Mouse (Mus musculus): Measurements from ENCODE around the gene Syne2. TPM values are rescaled to one million over a fixed set of nuclear protein-coding genes. Genes with fewer than 3 reads are reported as not detected.

The Syne2 gene
- total RNA-seq, 2 experiments from 2014 or later = 37.5 to 43.1 TPM

DNA sequence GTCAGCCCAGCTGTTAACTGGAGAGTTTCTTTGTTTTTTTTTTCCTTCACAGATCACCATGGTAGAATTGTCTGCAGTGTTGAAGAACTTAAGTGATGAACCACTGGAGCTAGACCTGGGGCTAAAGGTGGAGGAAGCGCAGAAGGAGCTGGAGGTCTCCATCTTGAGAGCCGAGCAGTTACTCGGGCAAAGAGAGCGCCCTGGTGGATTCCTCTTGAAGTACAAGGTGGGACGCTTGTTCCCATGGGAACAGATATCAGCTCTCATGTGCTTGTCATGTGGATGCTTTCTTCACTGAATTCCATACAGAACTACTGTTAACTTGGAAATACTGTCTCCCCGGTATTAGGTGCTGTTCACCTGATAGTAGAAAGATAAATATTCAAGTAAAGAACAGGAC lies 101.0 kb downstream of the Syne2 start:
- peak in 1 of 2 experiments; percentile 24 for DNase-seq (ENCODE audit: low spot score in 2 of 2)

- DNase-seq (ENCODE audit: low spot score in 2 of 2) = no peak
Measured at GRCm38 (mm10) chr12:75922900-75923299, 105.0 kb downstream of the Syne2 start.

GRCm38 (mm10) chr12:75924852-75925251 lies 106.9 kb downstream of the Syne2 start:
- no peak for DNase-seq (ENCODE audit: low spot score in 2 of 2)

DNA sequence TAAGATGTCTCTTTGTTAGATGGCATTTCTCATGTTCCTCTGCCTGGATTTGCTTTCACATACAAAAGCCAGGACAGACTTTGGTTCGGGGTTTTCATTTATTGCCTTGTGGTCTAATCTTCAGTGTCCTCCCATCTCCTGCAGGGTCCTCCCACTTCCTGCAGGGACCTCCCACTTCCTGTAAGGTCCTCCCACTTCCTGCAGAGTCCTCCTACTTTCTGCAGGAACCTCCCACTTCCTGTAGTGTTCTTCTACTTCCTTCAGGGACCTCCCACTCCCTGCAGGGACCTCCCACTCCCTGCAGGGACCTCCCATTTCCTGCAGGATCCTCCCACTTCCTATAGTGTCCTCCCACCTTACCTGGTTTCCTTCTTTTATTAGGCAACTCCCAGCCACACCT lies 109.7 kb downstream of the Syne2 start:
- no peak for DNase-seq (ENCODE audit: low spot score in 2 of 2)

DNA sequence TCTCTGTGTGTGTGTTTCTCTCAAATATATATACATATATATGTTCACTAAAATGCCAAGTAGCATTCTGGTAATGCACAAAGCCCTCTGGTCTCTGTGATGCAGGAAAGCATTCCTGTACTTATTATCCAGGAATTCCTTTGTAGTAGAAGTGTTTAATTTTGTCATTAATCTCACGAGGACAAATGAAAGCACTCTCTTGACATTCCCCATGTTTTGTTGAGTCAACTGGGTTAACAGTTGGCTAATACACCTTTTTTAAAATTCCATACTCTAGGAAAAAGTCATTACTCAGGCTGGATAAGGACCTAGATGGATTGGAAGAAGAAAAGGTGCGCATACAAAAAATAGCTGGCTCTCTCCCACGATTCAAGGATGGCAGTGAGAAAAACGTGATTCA lies 115.6 kb downstream of the Syne2 start:
- DNase-seq (ENCODE audit: low spot score in 2 of 2) = no peak

DNA sequence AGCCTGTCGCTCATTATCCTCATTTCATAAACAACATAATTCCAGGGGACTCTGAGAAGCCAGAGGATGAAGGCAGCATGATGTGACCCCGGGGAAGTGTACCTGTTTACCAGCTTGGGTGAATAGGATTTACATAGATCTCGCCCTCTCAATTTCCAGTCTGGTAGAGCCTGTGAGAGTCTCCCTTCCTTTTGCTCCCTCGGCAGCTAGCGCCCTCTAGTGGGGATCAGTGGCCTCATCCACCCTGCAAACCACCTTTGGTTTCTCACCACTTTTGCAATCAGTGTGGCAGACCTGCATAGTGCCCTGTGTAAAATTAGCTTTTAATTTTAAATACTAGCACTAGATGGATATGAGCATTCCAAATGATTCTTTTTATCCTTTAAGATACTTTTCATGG lies 133.4 kb downstream of the Syne2 start:
- DNase-seq (ENCODE audit: low spot score in 2 of 2) = peak; percentile 37 to 39

GRCm38 (mm10) chr12:75952011-75952410 lies 134.1 kb downstream of the Syne2 start:
- no peak for DNase-seq (ENCODE audit: low spot score in 2 of 2)

GRCm38 (mm10) chr12:75966441-75967195 lies 148.7 kb downstream of the Syne2 start:
- no peak for DNase-seq (ENCODE audit: low spot score in 2 of 2)

DNA sequence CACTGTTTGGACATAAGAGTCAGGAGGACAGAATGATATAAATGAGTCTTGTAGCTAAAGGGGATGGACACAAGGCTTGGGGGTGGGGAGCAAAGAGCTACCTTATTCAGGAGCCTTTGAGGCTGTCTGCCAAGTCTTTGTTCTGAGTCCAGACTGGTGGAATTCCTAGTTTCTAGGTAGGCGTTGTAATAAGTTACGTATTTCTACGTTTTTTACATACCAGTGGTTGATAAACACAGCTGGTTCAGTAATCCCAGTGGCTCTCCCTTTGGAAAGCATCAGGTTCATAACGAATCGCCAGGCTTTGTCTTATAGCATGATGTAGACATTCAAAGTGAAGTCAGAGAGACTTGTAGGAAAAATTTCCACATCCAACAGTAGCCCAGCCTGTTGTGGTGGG lies 161.1 kb downstream of the Syne2 start:
- no peak for DNase-seq (ENCODE audit: low spot score in 2 of 2)

GRCm38 (mm10) chr12:75983336-75983735 lies 165.4 kb downstream of the Syne2 start:
- no peak for DNase-seq (ENCODE audit: low spot score in 2 of 2)

- DNase-seq (ENCODE audit: low spot score in 2 of 2) = no peak
Measured at GRCm38 (mm10) chr12:75992226-75992858, 174.4 kb downstream of the Syne2 start.

DNA sequence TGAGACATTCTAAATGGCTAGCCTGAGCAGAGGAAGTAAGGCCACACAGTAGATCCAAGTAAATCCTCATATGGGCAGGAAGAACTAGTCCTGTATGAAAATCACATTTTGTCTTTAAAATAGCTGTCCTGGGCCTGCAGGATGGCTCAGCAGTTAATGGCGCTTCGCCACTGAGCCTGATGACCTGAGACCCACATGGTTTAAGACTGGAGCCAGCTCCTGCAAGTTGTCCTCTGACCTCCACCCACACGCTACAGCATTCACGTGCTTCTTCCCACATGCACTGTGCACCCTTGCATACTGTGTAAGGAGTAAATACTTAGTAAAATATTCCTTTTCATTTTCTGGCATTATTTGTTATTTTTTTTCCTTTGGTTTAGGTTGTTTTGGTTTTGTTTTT lies 175.0 kb downstream of the Syne2 start:
- DNase-seq (ENCODE audit: low spot score in 2 of 2) = no peak

DNA sequence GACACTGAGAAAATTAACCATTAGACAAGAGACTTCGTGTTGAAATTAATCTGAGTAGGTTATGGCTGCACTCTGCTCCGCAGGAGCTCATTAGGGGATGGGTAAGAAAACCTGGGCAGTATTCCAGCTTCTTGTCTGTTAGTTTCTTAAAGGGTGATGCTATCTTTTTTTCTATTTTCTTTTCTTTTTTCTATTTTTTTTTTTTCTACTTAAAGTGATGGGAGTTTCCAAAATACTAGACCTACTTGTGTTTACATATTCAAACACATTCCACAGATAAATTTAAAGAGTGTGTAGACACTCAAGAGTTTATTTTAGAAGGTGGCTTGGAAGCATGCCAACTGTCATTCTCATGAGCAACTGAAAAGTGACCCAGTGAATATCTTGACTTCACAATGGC lies 177.2 kb downstream of the Syne2 start:
- no peak for DNase-seq (ENCODE audit: low spot score in 2 of 2)

DNA sequence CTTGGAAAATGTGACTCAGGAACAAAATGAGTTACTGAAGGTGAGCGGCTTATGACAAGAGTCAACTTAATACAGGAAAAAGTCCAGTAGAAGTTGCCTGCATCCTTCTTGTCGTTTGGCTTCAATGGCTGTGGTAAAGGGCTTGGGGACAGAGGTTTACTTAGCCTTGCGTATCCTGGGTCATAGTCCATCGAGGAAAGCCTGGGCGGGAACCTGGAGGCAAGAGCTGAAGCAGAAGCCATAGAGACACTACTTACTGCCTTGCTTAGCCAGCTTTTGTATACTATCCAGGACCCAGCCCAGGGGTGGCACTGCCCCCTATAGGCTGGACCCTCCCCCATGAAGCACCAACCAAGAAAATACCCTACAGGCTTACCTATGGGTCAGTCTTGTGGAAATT lies 179.6 kb downstream of the Syne2 start:
- no peak for DNase-seq (ENCODE audit: low spot score in 2 of 2)

GRCm38 (mm10) chr12:75998416-75998815 lies 180.5 kb downstream of the Syne2 start:
- no peak for DNase-seq (ENCODE audit: low spot score in 2 of 2)

DNA sequence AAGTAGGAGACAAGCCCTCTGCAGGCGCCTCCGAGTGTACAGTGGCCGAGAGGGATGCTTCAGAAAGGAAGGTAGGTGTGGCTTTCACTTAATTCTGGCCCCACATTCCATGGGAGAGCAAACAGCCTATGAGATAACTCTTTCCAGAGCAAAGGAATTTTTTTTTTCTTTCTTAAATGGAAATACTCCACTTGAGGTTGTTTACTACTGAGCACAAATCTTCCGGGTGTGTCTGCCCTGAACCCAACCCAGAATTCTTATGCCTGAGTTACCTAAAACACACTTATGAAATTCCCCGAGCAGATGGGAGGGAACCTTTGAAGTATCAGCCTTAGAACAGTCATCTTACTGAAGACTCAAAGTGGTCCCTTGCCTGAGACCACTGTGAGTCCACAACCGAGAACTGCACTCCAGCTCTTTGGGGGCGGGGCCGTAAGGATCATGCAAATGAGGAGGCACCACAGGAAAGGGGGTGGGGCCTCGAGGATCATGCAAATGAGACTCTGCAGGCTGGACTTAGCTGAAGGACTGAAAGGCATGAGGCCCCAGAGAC lies 186.8 kb downstream of the Syne2 start:
- DNase-seq (ENCODE audit: low spot score in 2 of 2) = peak; percentile 30 to 62

DNA sequence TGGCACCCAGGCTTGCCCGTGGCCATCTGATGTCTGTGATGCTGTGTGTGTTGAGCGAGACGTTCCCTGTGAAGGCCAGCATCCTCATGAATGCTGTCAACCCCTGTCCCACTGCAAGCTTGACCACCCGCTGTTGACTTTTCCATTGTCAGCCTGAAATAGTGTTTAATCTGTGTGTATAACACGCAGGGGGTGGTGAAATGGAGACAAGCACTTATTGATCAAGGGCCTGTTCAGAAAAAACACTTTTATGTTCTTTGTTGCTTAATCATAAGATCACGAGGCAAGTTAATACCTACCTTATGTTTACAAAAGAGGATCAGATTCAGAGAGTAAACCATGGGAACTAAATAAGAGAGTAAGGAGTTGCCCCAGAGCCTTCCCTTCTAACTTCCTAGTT lies 191.1 kb downstream of the Syne2 start:
- no peak for DNase-seq (ENCODE audit: low spot score in 2 of 2)

- DNase-seq (ENCODE audit: low spot score in 2 of 2) = no peak
Measured at GRCm38 (mm10) chr12:76012789-76013188, 194.9 kb downstream of the Syne2 start.

GRCm38 (mm10) chr12:76013480-76013879 lies 195.5 kb downstream of the Syne2 start:
- DNase-seq (ENCODE audit: low spot score in 2 of 2) = no peak

GRCm38 (mm10) chr12:76015026-76015425 lies 197.1 kb downstream of the Syne2 start:
- no peak for DNase-seq (ENCODE audit: low spot score in 2 of 2)

DNA sequence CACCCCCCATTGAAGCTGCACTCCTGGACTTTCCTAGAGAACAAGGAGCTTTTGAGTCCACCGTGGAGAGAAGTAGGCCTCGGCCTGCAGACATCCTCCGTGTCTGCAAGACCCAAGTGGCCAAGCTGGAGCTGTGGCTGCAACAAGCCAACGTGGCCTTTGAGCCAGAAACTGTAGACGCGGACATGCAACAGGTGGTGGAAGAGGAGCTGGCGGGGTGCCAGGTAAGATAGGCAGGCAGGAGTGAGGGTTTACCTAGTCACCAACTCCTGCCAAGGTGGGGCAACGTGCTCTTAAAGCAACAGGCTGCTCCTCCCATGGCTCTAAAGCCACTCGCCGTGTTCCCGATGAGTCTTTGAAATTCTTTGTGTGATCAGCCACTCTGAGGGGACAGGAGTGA lies 197.6 kb downstream of the Syne2 start:
- DNase-seq (ENCODE audit: low spot score in 2 of 2) = peak in 1 of 2 experiments; percentile 42

Data from gastrocnemius, postnatal 4 days (tissue).